Mouse (Mus musculus): ENCODE data around the gene Arhgef7. TPM values are rescaled to one million over a fixed set of nuclear protein-coding genes. Genes with fewer than 3 reads are reported as not detected.

The Arhgef7 gene
- polyA plus RNA-seq, 1 experiment from 2014 or later: 12.6 TPM

- H3K9me3 ChIP-seq (ENCODE audit: control insufficient read depth, low read length): no peaks in the 10 kb centered on the region
- no peak overlapping the region for H3K27ac ChIP-seq (replicated peaks)
- H3K4me3 ChIP-seq (ENCODE audit: low read depth, low read length): no peak overlapping the region
- peaks cover 32% of the 10 kb centered on the region for H3K36me3 ChIP-seq (ENCODE audit: control insufficient read depth, insufficient read depth, low read length)
- no peak for ATAC-seq (ENCODE audit: low FRiP score, low TSS enrichment)
- TF ChIP-seq CTCF (IDR thresholded peaks at IDR 0.05; ENCODE audit: low read depth) (no peak), EP300 (optimal IDR thresholded peaks at IDR 0.05) (no peak)
- no peak for DNase-seq (ENCODE audit: low spot score)
- no peak overlapping the region for H3K9ac ChIP-seq (ENCODE audit: low read length)
- no peak overlapping the region for H3K4me2 ChIP-seq (replicated peaks; ENCODE audit: low read depth)
- WGBS: 93% methylated on average over 3 of the region's 3 CpGs
- no peaks in the 10 kb centered on the region for H3K27me3 ChIP-seq (ENCODE audit: control insufficient read depth, insufficient read depth, low read length)
- no peaks in the 10 kb centered on the region for H3K4me1 ChIP-seq (replicated peaks; ENCODE audit: control insufficient read depth, insufficient read depth)
Observed at GRCm38 (mm10) chr8:11807361-11807760, 79.8 kb downstream of the Arhgef7 start.

GRCm38 (mm10) chr8:11808047-11808446 is 80.5 kb downstream of the Arhgef7 start:
- TF ChIP-seq EP300 (optimal IDR thresholded peaks at IDR 0.05) (no peak), CTCF (IDR thresholded peaks at IDR 0.05; ENCODE audit: low read depth) (no peak)
- Histone ChIP-seq H3K36me3 (ENCODE audit: control insufficient read depth, insufficient read depth, low read length) (peaks cover 32% of the 10 kb centered on the region), H3K27ac (replicated peaks) (no peak overlapping the region), H3K4me2 (replicated peaks; ENCODE audit: low read depth) (no peak overlapping the region), H3K9ac (ENCODE audit: low read length) (no peak overlapping the region), H3K4me3 (ENCODE audit: low read depth, low read length) (no peak overlapping the region), H3K4me1 (replicated peaks; ENCODE audit: control insufficient read depth, insufficient read depth) (no peaks in the 10 kb centered on the region), H3K27me3 (ENCODE audit: control insufficient read depth, insufficient read depth, low read length) (no peaks in the 10 kb centered on the region), H3K9me3 (ENCODE audit: control insufficient read depth, low read length) (no peaks in the 10 kb centered on the region)
- DNase-seq (ENCODE audit: low spot score) (no peak), ATAC-seq (ENCODE audit: low FRiP score, low TSS enrichment) (no peak)
- WGBS: 92% methylated on average over 5 of the region's 5 CpGs

GRCm38 (mm10) chr8:11810426-11810825 is 82.9 kb downstream of the Arhgef7 start:
- Histone ChIP-seq H3K4me3 (ENCODE audit: low read depth, low read length) (no peak overlapping the region), H3K9me3 (ENCODE audit: control insufficient read depth, low read length) (no peaks in the 10 kb centered on the region), H3K9ac (ENCODE audit: low read length) (no peak overlapping the region), H3K4me2 (replicated peaks; ENCODE audit: low read depth) (no peak overlapping the region), H3K27ac (replicated peaks) (no peak overlapping the region), H3K4me1 (replicated peaks; ENCODE audit: control insufficient read depth, insufficient read depth) (no peaks in the 10 kb centered on the region), H3K36me3 (ENCODE audit: control insufficient read depth, insufficient read depth, low read length) (peaks cover 32% of the 10 kb centered on the region), H3K27me3 (ENCODE audit: control insufficient read depth, insufficient read depth, low read length) (no peaks in the 10 kb centered on the region)
- no peak for DNase-seq (ENCODE audit: low spot score)
- ATAC-seq (ENCODE audit: low FRiP score, low TSS enrichment): no peak
- WGBS: 95% methylated on average over 5 of the region's 5 CpGs
- TF ChIP-seq EP300 (optimal IDR thresholded peaks at IDR 0.05): no peak
- TF ChIP-seq CTCF (IDR thresholded peaks at IDR 0.05; ENCODE audit: low read depth): no peak

- Histone ChIP-seq H3K36me3 (ENCODE audit: control insufficient read depth, insufficient read depth, low read length) (peaks cover 44% of the 10 kb centered on the region), H3K27ac (replicated peaks) (no peak overlapping the region), H3K9me3 (ENCODE audit: control insufficient read depth, low read length) (no peaks in the 10 kb centered on the region), H3K9ac (ENCODE audit: low read length) (no peak overlapping the region), H3K4me2 (replicated peaks; ENCODE audit: low read depth) (no peak overlapping the region), H3K27me3 (ENCODE audit: control insufficient read depth, insufficient read depth, low read length) (no peaks in the 10 kb centered on the region), H3K4me1 (replicated peaks; ENCODE audit: control insufficient read depth, insufficient read depth) (no peaks in the 10 kb centered on the region), H3K4me3 (ENCODE audit: low read depth, low read length) (no peak overlapping the region)
- ATAC-seq (ENCODE audit: low FRiP score, low TSS enrichment): no peak
- 61% methylated on average over 7 of the region's 7 CpGs for WGBS
- TF ChIP-seq EP300 (optimal IDR thresholded peaks at IDR 0.05) (no peak), CTCF (IDR thresholded peaks at IDR 0.05; ENCODE audit: low read depth) (no peak)
- no peak for DNase-seq (ENCODE audit: low spot score)
Observed at GRCm38 (mm10) chr8:11813801-11814200, 86.3 kb downstream of the Arhgef7 start.

GRCm38 (mm10) chr8:11815206-11815605 is 87.7 kb downstream of the Arhgef7 start:
- ATAC-seq (ENCODE audit: low FRiP score, low TSS enrichment) (no peak), DNase-seq (ENCODE audit: low spot score) (no peak)
- Histone ChIP-seq H3K4me2 (replicated peaks; ENCODE audit: low read depth) (no peak overlapping the region), H3K9me3 (ENCODE audit: control insufficient read depth, low read length) (no peaks in the 10 kb centered on the region), H3K9ac (ENCODE audit: low read length) (no peak overlapping the region), H3K27me3 (ENCODE audit: control insufficient read depth, insufficient read depth, low read length) (no peaks in the 10 kb centered on the region), H3K4me3 (ENCODE audit: low read depth, low read length) (no peak overlapping the region), H3K36me3 (ENCODE audit: control insufficient read depth, insufficient read depth, low read length) (peaks cover 41% of the 10 kb centered on the region), H3K27ac (replicated peaks) (no peak overlapping the region), H3K4me1 (replicated peaks; ENCODE audit: control insufficient read depth, insufficient read depth) (no peaks in the 10 kb centered on the region)
- TF ChIP-seq EP300 (optimal IDR thresholded peaks at IDR 0.05) (no peak), CTCF (IDR thresholded peaks at IDR 0.05; ENCODE audit: low read depth) (peak; percentile 52)
- 78% methylated on average over 7 of the region's 7 CpGs for WGBS

- Histone ChIP-seq H3K4me2 (replicated peaks; ENCODE audit: low read depth) (no peak overlapping the region), H3K4me1 (replicated peaks; ENCODE audit: control insufficient read depth, insufficient read depth) (no peaks in the 10 kb centered on the region), H3K9ac (ENCODE audit: low read length) (no peak overlapping the region), H3K36me3 (ENCODE audit: control insufficient read depth, insufficient read depth, low read length) (peaks cover 38% of the 10 kb centered on the region), H3K27me3 (ENCODE audit: control insufficient read depth, insufficient read depth, low read length) (no peaks in the 10 kb centered on the region), H3K27ac (replicated peaks) (no peak overlapping the region), H3K4me3 (ENCODE audit: low read depth, low read length) (no peak overlapping the region), H3K9me3 (ENCODE audit: control insufficient read depth, low read length) (no peaks in the 10 kb centered on the region)
- 91% methylated on average over 5 of the region's 5 CpGs for WGBS
- DNase-seq (ENCODE audit: low spot score) (no peak), ATAC-seq (ENCODE audit: low FRiP score, low TSS enrichment) (no peak)
- TF ChIP-seq EP300 (optimal IDR thresholded peaks at IDR 0.05) (no peak), CTCF (IDR thresholded peaks at IDR 0.05; ENCODE audit: low read depth) (no peak)
Observed at GRCm38 (mm10) chr8:11820136-11820535, 92.6 kb downstream of the Arhgef7 start.

Measured in stomach, postnatal 0 days (tissue).